Mouse (Mus musculus): Measurements from ENCODE around the gene Nlrc3. TPM values are rescaled to one million over a fixed set of nuclear protein-coding genes. Genes with fewer than 3 reads are reported as not detected.
A peak's percentile ranks its signal among the peaks of the same experiment; 100 is the strongest.
"Not testable (repeated sequence)": the region's sequence is repeated elsewhere in the genome, so short reads cannot be mapped to it uniquely, and the experiment has no call there.

The Nlrc3 gene
- polyA plus RNA-seq (2012; rRNA removed): 3.8 and 4.0 TPM in 2 replicates

GRCm38 (mm10) chr16:3976251-3976671 is at the start of gene Nlrc3:
Nlrc3 (minus strand) TSS chr16:3976632.
- no peaks in the 10 kb centered on the region for H3K27me3 ChIP-seq (replicated peaks; ENCODE audit: control insufficient read depth, insufficient read depth, low read length)
- WGBS: 24% methylated on average over 4 of the region's 4 CpGs
- H3K4me3 ChIP-seq (ENCODE audit: insufficient read depth, low read depth, low read length): peak within 1 kb of the TSS; percentile 24
- no peak for TF ChIP-seq POLR2A (IDR thresholded peaks at IDR 0.05; ENCODE audit: low read depth, low read length)
- no peak within 1 kb of the TSS for H3K27ac ChIP-seq (ENCODE audit: insufficient read depth, low read depth, low read length)
- no peaks in the 10 kb centered on the region for H3K4me1 ChIP-seq (ENCODE audit: control insufficient read depth, insufficient read depth, low read length)
- no peaks in the 10 kb centered on the region; the same call in 1 of the 2 replicates for H3K36me3 ChIP-seq (ENCODE audit: control insufficient read depth, insufficient read depth, low read length)
- peak; percentile 50 for DNase-seq

GRCm38 (mm10) chr16:4022719-4023118 is 46.3 kb upstream of the Nlrc3 start:
- no peak overlapping the region for H3K27ac ChIP-seq (ENCODE audit: insufficient read depth, low read depth, low read length)
- 81% methylated on average over 4 of the region's 4 CpGs for WGBS
- H3K4me3 ChIP-seq (ENCODE audit: insufficient read depth, low read depth, low read length): no peak overlapping the region
- peaks cover 12% of the 10 kb centered on the region; the same call in 1 of the 2 replicates for H3K4me1 ChIP-seq (ENCODE audit: control insufficient read depth, insufficient read depth, low read length)
- no peaks in the 10 kb centered on the region for H3K27me3 ChIP-seq (replicated peaks; ENCODE audit: control insufficient read depth, insufficient read depth, low read length)
- DNase-seq: no peak
- no peaks in the 10 kb centered on the region for H3K36me3 ChIP-seq (ENCODE audit: control insufficient read depth, insufficient read depth, low read length)
- no peak for TF ChIP-seq POLR2A (IDR thresholded peaks at IDR 0.05; ENCODE audit: low read depth, low read length)
- no peak for TF ChIP-seq CTCF (conservative IDR thresholded peaks at IDR 0.05; ENCODE audit: insufficient read depth, insufficient read length, low read depth, low read length)

GRCm38 (mm10) chr16:4021241-4021640 is 44.8 kb upstream of the Nlrc3 start:
- H3K4me1 ChIP-seq (ENCODE audit: control insufficient read depth, insufficient read depth, low read length): no peaks in the 10 kb centered on the region; the same call in 1 of the 2 replicates
- H3K4me3 ChIP-seq (ENCODE audit: insufficient read depth, low read depth, low read length): no peak overlapping the region
- 86% methylated on average over 1 of the region's 1 CpGs for WGBS
- H3K27ac ChIP-seq (ENCODE audit: insufficient read depth, low read depth, low read length): no peak overlapping the region
- no peaks in the 10 kb centered on the region for H3K36me3 ChIP-seq (ENCODE audit: control insufficient read depth, insufficient read depth, low read length)
- TF ChIP-seq POLR2A (IDR thresholded peaks at IDR 0.05; ENCODE audit: low read depth, low read length) (no peak), CTCF (conservative IDR thresholded peaks at IDR 0.05; ENCODE audit: insufficient read depth, insufficient read length, low read depth, low read length) (no peak)
- DNase-seq: no peak
- no peaks in the 10 kb centered on the region for H3K27me3 ChIP-seq (replicated peaks; ENCODE audit: control insufficient read depth, insufficient read depth, low read length)

- H3K4me1 ChIP-seq (ENCODE audit: control insufficient read depth, insufficient read depth, low read length): not testable (repeated sequence)
Measured at GRCm38 (mm10) chr16:4017466-4017865, 41.0 kb upstream of the Nlrc3 start.

GRCm38 (mm10) chr16:4016786-4017185 is 40.4 kb upstream of the Nlrc3 start:
- not testable (repeated sequence) for H3K27ac ChIP-seq (ENCODE audit: insufficient read depth, low read depth, low read length); H3K27me3 ChIP-seq (replicated peaks; ENCODE audit: control insufficient read depth, insufficient read depth, low read length); H3K4me1 ChIP-seq (ENCODE audit: control insufficient read depth, insufficient read depth, low read length); H3K36me3 ChIP-seq (ENCODE audit: control insufficient read depth, insufficient read depth, low read length); H3K4me3 ChIP-seq (ENCODE audit: insufficient read depth, low read depth, low read length); DNase-seq
- WGBS: 87% methylated on average over 17 of the region's 17 CpGs

More at GRCm38 (mm10) chr16:4017466-4017865, 41.0 kb upstream of the Nlrc3 start:
- 80% methylated on average over 6 of the region's 6 CpGs for WGBS
- not testable (repeated sequence) for DNase-seq; H3K27ac ChIP-seq (ENCODE audit: insufficient read depth, low read depth, low read length); H3K4me3 ChIP-seq (ENCODE audit: insufficient read depth, low read depth, low read length); H3K36me3 ChIP-seq (ENCODE audit: control insufficient read depth, insufficient read depth, low read length); H3K27me3 ChIP-seq (replicated peaks; ENCODE audit: control insufficient read depth, insufficient read depth, low read length)

- DNase-seq: peak; percentile 57
- no peaks in the 10 kb centered on the region for H3K27me3 ChIP-seq (replicated peaks; ENCODE audit: control insufficient read depth, insufficient read depth, low read length)
- no peaks in the 10 kb centered on the region for H3K36me3 ChIP-seq (ENCODE audit: control insufficient read depth, insufficient read depth, low read length)
- TF ChIP-seq CTCF (conservative IDR thresholded peaks at IDR 0.05; ENCODE audit: insufficient read depth, insufficient read length, low read depth, low read length) (no peak), POLR2A (IDR thresholded peaks at IDR 0.05; ENCODE audit: low read depth, low read length) (no peak)
- H3K4me1 ChIP-seq (ENCODE audit: control insufficient read depth, insufficient read depth, low read length): peaks cover 8% of the 10 kb centered on the region; the same call in 1 of the 2 replicates
- no peak overlapping the region for H3K4me3 ChIP-seq (ENCODE audit: insufficient read depth, low read depth, low read length)
- WGBS: 78% methylated on average over 5 of the region's 5 CpGs
- H3K27ac ChIP-seq (ENCODE audit: insufficient read depth, low read depth, low read length): no peak overlapping the region
Measured at GRCm38 (mm10) chr16:4014040-4014668, 37.7 kb upstream of the Nlrc3 start.

- DNase-seq: no peak
Measured at GRCm38 (mm10) chr16:4012882-4013570, 36.6 kb upstream of the Nlrc3 start.

More at GRCm38 (mm10) chr16:4012882-4013570, 36.6 kb upstream of the Nlrc3 start:
- no peaks in the 10 kb centered on the region for H3K27me3 ChIP-seq (replicated peaks; ENCODE audit: control insufficient read depth, insufficient read depth, low read length)
- H3K4me3 ChIP-seq (ENCODE audit: insufficient read depth, low read depth, low read length): no peak overlapping the region
- WGBS: 52% methylated on average over 4 of the region's 4 CpGs
- TF ChIP-seq POLR2A (IDR thresholded peaks at IDR 0.05; ENCODE audit: low read depth, low read length): no peak
- no peak for TF ChIP-seq CTCF (conservative IDR thresholded peaks at IDR 0.05; ENCODE audit: insufficient read depth, insufficient read length, low read depth, low read length)
- peaks cover 8% of the 10 kb centered on the region; the same call in 1 of the 2 replicates for H3K4me1 ChIP-seq (ENCODE audit: control insufficient read depth, insufficient read depth, low read length)
- no peak overlapping the region for H3K27ac ChIP-seq (ENCODE audit: insufficient read depth, low read depth, low read length)
- no peaks in the 10 kb centered on the region for H3K36me3 ChIP-seq (ENCODE audit: control insufficient read depth, insufficient read depth, low read length)
